Mouse (Mus musculus) thymus, postnatal 25 days (tissue): ENCODE results near the gene Grrp1.

Experiments used
- DNase-seq: peaks from one replicate; pipeline ENCODE4 v3.0.0; 2022

Grrp1 gene

GRCm38 (mm10) chr4:134268102-134268655, 14.3 kb upstream of the Grrp1 start:
- DNase-seq, result no peak

- no peak for DNase-seq
Observed at GRCm38 (mm10) chr4:134265860-134266585, 12.1 kb upstream of the Grrp1 start.

- DNase-seq, result peak; percentile 57
Observed at GRCm38 (mm10) chr4:134263191-134263590, 9.3 kb upstream of the Grrp1 start.

DNA sequence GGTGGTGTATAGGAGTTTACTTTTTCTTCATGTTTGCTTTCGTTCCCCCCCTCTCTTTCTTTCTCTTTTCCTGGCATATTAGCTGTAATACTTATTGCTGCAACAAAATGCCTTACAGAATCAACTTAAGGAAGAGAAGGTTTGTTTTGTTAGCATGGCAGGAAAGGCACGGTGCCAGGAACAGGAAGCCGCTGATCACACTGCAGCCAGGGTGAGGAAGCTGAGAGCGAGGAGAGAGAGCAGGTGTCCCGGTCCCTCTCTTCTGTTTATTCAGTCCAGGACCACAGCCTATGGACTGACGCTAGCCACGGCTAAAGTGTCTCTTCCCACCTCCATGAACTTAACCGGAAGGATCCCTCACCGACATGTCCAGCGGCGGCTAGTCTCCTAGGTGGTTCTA, 4.4 kb upstream of the Grrp1 start:
- no peak for DNase-seq

GRCm38 (mm10) chr4:134257198-134258009, 3.5 kb upstream of the Grrp1 start:
- no peak for DNase-seq

DNA sequence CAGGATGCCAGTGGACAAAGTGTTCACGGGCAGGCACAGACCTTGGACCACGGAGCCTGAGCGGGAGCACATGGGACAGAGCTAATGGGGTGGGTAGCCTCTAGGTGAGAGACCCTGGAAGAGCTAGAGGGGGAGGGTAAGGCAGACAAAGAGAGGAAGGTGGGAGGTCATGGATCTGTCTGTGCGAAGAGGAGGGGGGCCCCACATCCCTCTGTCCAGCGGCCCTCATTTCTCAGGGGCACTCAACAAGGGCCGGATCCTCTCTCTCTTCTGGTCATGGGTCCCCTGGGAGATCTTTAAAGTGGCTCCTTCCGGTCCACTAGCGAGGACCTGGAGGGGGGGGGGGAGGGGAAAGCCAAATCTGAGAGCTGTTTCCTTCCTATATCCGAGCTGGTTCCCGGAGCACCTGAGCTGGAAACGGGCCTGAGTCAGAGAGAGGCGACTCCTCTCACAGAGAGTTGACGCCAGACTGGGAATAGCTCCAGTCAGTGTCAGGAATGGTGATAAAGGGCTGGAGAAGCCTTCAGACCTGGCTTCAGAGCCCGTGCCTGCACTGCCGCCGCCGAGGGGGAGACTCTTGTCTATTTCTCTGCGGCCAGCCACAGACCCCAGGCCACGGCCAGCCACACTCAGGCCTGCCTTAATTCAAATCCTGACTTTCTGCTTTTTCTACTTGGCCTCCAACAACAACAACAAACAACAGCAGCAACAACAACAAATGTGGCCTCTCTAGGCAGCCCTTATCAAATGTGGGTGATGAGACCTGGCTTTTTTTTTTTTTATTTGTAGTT, 2.7 kb upstream of the Grrp1 start:
- DNase-seq, result no peak

- DNase-seq, result no peak
Observed at GRCm38 (mm10) chr4:134255854-134256253, 1.9 kb upstream of the Grrp1 start.

- DNase-seq, result no peak
Observed at GRCm38 (mm10) chr4:134254835-134255234, 929 bp upstream of the Grrp1 start.

GRCm38 (mm10) chr4:134252911-134253721, 790 bp downstream of the Grrp1 start:
- DNase-seq, result no peak

GRCm38 (mm10) chr4:134252131-134252910, 1.6 kb downstream of the Grrp1 start:
- no peak for DNase-seq

DNA sequence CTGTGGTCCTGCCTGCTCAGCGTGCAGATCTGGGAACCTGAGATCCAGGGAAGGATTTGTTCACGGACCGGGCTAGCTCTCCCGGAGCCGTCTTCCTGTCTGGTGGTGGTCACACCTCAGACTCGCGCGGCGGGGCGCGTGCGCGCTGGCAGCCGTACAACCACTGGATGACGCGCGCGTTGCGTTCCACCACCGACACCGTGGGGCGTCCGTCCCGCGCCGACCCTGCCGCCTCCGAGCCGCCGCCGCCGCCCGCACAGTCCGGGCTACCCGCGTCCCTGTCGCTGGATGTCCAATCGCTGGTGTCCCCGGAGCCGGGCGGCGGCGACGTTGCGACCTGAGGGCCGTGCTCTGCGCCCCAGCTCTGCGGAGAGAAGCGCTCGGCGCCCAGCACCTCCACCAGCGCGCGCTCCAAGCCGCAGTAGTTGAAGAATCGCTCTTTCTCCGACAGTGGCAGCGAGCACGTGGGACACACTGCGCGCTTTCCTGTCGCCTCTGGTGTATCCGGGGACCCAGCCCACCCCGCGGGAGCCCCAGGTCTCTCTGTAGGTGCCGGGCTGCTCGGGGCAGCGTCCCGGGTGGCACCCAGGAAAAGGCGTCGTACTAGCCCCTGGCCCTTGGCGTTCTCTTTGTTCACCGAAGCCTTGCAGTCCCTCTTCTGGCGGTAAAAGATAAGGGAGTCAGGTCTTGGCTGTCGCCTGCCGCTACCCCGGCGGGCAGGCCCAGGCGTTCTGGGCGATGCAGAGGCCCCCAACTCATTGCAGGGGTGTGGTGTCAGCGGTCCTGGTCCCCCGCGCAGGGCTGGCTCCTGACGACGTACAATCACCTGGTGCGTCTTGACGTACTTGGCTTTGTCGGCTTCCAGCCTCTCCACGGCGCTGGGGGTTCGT, 2.4 kb downstream of the Grrp1 start:
- DNase-seq, result peak; percentile 51

GRCm38 (mm10) chr4:134250930-134251240, 3.0 kb downstream of the Grrp1 start:
- DNase-seq, result no peak

DNA sequence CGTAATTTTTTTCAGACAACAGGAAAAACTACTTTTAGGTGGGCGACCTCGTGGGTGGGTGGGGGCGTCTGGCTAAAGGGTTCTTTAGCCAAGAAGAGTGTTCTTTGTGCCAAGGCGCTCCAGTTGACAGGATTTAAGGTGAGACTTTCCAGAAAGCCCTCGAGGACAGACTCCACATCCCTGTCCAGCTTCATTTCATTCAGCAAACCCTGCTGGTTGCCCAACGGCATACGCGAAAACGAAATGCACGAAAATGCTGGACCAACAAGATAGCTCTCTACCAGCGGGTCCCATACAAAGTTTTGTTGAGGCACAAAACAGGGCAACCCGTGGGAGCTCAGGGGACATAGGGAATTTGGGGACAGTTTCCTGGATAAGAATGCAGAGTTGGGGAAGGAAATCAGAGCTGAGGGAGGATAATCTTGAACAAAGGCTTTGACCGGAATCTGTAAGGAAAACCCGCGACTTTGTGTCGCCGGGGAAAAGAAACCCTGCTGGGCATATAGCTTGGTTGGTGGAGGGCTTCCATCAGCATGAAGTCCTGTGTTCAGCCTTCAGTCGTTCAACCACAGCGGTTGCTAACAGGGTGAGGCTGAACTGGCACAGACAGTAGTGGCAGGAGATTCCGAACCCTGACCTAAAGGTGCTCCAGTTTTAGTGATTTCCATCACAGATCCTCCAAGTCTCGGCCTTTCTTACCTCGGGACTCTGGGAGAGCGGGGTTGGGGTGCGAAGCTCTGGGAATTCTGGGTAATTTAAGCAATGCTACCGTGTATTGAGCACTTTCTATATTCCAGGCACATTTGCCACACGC, 3.6 kb downstream of the Grrp1 start:
- no peak for DNase-seq

- DNase-seq, result peak; percentile 76
Observed at GRCm38 (mm10) chr4:134249651-134250050, 4.3 kb downstream of the Grrp1 start.

DNA sequence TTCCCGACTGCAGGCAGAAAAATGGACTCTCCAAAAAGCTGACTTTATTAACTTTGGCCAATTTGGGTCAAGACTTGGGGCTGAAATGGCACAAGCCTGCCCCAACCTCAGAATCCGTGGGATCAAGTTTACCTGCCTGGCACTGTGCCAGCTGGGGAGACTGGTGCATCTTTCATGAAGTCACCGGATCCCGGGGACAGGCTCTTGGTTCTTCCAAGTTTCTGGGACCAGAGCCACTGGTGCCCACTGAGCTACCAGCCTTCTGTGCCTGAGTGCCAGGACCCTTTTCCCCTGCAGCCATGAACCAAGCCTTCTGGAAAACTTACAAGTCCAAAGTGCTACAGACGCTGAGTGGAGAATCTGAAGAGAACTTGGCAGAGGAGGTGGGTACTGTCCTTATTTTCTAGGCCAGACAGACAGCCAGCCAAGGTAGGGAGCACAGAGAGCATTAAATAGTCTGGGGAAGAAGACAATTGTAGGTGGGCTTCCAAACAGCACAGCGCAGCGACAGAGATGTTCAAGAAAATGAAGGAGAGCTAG, 7.1 kb downstream of the Grrp1 start, which contains the start of gene Gm30191:
Gm30191 (plus strand) TSS at position 217 of the 540 bp plus-strand sequence.
- no peak for DNase-seq

GRCm38 (mm10) chr4:134246256-134246655, 7.7 kb downstream of the Grrp1 start:
- DNase-seq, result no peak

GRCm38 (mm10) chr4:134245148-134245843, 8.6 kb downstream of the Grrp1 start, which contains the start of gene Zfp593:
Zfp593 (minus strand) TSS chr4:134245592.
- DNase-seq, result peak; percentile 97

DNA sequence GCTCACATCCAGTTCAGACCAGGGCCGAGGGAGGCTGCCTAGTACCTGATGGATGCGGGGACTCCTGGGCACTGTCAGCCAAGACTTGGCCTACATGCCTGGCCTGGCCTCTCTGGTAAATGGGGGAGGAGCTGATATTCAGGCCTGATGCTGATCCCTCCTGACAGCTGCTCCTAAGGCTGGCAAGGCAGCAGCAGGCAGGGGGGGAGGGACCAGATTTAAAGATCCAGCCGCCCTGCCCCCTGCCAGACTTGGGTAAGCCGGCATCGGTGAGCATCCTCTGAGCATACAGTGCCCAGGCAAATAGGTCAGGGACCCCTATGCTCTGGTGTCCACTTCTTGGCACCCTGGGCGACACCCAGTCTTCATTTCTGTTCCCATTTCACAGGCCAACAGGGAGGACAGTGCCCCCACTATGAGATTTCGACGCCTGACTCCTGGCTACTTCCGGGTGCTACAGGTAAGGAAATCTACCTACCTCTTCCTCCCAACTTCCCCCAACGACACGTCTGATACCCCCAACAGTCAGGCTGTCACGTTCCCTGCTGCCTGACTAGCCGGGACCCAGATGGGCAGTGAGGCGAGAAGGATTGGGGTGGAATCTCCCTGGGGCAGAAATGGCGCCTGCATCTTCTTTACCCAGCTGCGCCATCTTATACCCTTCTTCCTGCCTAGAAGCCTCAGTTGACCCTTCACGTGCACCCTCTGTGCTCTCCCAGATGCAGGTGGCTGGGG, 10.2 kb downstream of the Grrp1 start, which contains the start of gene E130218I03Rik:
E130218I03Rik (plus strand) TSS at position 147 of the 735 bp plus-strand sequence.
- DNase-seq, result no peak
